Mouse (Mus musculus) cerebral cortex, adult 2 months (tissue): ENCODE data around the gene Strip1.

Source experiments
- WGBS: fragments of 180-500 bp; shearing (Covaris S2); methylation state at CpG from one replicate; pipeline ENCODE4 v1.1.7; 2018; 5-methylcytosine and 5-hydroxymethylcytosine counted together

Gene Strip1

DNA sequence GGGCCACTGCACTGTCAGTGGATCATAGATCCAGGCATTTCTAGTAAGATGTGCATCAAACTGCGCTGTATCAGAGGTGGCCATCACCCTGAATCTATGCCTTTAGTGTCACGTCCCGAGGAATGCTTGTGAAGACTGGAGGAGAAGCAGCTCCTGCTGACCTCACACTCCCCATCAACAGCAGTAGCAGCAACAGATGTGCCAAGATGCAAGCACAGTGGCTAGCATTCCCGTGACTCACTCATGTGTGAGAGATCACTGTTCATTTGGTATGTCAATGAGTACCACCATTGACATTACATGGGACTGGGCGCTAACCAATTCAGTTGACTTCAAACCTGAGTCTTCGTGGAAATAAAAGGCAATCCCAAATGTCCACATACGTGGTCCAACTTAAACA is 3.9 kb downstream of the Strip1 start:
- 80% methylated on average over 7 of the region's 7 CpGs for WGBS

DNA sequence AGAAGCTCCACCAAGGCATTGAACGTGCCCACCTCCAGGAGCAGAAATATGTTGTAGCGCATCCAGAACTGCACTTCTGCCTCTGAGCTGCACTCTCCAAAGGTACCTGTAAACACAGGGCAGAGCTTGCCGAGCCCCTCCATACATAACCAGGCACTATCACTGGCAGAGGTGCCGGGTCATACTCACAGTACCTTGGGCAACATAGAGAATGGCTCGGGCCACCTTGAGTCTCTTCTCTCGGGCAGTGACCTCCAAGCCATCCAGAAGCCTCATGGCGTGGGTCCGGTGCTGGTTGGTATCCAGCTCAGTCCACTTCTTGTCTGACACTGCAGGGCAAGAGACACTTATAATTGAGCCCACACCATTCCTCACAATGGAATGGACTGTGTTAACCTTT is 4.7 kb downstream of the Strip1 start:
- 92% methylated on average over 8 of the region's 8 CpGs for WGBS

DNA sequence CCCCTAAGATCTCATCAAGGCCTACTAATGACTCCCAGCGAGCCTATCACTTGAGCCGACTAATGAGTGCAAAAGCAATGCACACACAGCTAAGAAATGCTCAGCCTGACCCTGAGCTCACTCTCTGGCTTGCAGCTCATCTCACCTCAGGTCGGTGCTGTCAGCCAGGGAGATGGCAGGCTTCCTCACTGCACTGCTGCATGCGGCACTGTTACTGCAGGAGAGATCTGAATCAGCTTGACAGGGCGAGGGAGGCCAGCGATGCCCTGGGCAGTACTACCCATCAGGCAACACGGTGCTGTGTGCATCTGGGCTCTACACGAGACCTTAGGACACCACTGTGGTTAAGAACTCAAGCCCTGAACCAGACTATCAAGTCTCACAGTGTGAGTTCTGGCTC is 6.0 kb downstream of the Strip1 start:
- WGBS, result 93% methylated on average over 8 of the region's 8 CpGs

DNA sequence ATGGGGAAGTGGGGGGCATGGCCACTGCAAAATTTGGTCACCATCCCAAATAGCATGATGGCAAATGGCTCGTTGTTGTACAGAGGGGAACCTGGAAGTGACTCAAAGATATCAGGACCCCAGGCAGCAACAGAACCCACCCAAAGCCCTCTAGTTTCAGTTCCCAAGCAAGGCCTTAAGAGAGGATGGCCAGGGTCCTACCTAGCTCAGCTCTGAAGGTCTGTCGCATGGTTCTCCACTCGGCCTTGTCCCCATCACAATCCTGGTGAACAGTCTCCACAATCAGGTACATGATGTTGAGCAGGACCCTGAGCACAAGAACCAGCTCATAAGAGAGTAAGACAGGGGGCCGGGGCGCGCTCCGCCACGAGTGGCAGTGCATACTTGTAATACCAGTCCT is 7.1 kb downstream of the Strip1 start:
- 96% methylated on average over 8 of the region's 8 CpGs for WGBS

DNA sequence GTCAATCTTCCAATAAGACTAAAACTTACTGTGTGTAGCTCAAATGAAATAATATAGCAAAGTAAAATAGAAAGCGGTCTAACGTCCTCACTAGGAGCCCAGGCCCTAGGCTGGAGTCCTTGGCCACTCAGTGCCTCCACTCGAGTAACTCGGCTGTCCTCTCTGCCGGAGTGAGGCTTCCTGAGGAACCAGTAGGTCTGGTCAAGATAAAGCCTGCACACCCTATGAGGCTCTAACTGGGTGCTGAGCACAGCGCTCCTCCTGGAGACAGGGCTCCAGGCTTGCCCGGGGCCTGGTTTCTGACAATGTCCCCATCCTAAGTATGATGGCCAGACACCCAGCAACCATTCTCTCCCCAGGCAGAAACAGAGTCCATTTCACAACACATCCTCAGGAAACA is 9.0 kb downstream of the Strip1 start:
- 94% methylated on average over 7 of the region's 7 CpGs for WGBS

DNA sequence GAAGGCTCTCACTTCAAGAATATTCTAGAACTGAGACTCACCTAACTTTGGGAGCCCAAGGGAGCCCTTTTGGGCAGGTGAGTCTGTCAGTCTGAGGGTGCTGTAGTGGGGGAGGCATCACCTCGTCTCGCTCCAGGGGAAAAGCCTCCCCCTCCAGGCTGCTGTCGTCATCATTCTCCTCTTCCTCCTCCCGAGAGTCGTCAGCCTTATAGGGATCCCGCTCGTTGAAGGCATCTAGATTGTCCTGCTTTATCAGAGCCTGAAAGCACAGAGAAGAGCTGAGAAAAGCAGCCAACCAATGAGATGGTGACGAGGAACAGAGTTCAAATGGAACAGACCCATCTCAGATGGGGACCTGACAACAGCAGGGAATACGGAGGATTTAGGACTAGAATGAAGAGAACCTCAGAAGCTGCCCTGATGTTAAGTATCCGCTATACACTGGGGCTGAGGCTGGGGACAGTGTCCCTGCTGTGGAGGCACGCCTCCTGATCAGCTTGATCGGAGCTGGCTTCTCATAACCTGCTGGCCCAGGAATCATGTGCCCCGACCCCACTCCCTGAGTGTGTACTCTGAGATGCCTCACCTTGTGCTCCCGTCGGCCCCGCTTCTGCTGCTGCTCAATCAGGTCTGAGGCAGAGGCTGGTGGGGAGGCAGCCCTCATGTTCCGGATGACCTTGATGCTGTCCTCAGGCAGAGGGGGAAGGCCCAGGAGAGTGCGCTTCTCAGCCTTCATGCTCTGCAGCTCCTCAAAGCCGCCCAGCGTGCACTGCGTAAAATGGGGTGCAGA is 10.0 kb downstream of the Strip1 start:
- WGBS, result 93% methylated on average over 21 of the region's 21 CpGs

DNA sequence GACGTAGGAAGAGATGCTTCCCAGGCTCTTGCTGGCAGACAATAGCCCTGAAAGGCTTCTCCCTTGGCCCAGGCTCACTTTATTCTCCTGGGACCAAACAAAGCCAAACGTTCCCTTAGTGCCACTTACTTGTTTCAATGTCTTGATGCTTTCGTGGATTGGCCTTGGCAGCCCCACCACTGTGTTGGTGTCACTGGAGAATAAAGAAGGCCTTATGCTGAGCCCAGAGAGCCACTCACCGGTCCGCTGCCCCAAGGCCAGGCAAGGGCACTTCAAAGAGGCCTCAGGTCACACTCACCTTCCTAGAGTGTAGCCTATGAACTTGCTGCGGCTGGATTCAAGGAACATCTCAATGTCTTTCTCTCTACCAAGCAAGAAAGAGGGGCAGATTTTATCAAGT is 11.6 kb downstream of the Strip1 start:
- WGBS, result 74% methylated on average over 6 of the region's 6 CpGs

DNA sequence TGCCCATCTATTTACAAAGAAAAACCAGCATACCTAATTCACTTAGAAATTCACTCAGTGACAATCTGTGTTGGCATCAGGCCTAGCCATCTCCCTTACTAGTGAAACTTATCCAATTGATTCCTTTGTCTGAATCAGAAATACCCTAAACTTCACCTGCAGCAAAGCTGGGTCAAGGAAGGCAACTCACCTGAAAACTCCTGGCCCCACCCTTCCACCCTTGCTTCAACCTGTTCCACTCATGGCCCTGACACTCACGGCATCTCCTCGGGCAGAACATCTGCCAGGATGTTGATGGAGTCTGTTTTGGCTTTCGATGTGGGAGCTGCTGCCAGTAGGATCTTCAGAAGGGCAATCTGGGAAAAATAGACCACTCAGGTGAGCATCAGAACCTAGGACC is 13.7 kb downstream of the Strip1 start:
- WGBS, result 85% methylated on average over 3 of the region's 3 CpGs

DNA sequence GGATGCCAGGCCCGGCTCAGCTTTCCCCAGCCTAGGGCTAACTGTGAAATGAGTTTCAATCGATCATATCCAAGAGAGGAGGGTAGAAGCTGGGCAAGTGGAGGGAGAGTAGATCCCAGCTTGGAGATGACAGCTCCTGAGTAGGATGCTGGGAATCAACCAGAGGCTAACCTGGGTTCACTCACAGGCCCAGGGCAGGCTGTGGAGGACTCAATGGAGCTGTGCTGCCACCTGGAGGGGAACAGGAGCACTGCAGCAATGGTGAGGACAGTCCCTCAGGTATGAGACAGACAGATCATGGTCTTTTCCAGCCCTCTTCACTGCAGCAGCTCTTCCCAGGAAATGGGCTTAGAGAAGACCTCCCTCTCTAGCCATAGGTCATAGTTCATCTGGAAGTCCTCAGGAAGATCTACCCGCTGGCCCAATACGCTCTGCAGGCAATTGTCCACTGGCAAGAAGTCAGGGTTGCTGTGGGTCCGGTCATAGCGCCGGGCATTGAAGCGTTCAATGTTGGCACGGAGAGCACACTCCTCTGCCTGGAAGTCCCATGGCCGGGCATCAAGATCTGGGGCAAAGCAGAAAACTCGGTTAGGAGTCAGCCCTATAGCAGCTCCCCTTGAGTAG is 18.5 kb downstream of the Strip1 start:
- 79% methylated on average over 11 of the region's 11 CpGs for WGBS

DNA sequence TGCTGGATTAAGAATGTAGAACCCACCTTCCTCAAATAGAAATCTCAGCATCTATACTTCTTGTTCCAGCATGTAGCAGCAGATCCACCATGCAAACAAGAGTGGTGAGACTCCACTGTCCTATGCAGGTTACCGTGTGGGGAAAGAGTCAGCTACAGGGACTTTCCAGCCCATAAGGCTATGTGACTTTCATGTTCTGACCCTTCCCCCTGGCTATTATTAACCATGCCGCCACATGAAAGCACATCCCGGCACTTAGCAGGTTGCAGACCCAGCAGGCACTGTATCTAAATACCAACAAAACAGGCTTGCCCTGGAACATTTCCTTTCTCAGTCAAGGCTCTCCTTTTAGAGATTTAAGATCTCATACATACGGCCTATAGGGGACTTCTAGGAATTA is 20.1 kb downstream of the Strip1 start:
- WGBS, result 78% methylated on average over 4 of the region's 4 CpGs

DNA sequence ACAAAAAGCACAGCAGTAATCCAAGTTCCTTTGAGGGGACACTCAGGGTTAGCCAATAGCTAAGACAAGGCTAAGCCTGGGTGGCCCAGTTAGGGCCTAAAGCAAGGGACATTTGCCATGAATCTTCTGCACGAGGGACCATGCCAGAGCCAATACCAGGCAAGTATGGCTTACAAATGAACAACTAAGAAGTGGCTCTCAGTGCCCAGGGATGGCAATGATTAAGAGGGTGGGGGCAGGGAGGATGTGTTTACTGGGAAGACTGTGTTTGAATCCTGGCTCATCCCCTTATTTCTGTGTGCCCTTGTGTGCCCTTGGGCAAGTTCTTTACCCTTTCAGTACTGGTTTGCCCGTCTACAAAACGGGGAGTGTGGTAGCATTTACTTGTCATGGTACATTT is 22.1 kb downstream of the Strip1 start:
- 62% methylated on average over 3 of the region's 3 CpGs for WGBS

DNA sequence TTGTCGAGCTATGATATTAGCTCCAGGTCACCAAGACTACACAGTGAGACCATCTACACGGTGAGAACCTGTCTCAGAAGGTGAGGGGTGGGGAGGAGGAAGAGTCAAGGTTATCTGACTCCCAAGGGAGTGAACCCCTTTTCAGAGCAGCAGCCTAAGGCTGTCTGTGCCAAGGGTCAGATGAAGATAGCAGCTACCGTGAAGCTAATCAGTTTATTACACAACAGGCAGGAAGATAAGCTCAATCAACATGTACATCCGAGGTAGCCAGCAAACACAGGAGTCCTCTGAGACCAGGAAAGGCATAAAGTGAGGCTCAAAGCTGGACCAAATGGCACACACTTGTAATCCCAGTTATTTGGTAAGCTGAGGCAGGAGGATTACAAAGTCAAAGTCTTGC is 22.7 kb downstream of the Strip1 start:
- 87% methylated on average over 4 of the region's 4 CpGs for WGBS

DNA sequence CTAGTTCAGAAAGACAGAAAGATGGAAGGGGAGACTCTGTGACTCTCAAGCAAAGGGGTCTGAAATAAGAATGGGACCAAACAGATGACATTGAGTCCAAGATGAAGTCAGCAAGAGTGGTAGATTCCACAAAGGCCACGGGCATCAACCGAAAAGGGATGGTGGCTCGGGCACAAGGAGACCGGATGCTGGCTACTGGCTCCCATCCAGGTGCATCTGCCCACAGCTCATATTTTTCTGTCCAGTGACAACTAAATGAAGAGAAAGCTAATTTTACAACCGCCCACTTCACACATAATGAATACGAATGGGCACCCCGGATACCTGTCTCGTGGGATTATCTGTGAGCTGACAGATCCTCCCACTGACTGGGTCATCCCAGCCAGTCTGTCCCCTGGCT is 24.3 kb downstream of the Strip1 start:
- WGBS, result 76% methylated on average over 8 of the region's 8 CpGs

DNA sequence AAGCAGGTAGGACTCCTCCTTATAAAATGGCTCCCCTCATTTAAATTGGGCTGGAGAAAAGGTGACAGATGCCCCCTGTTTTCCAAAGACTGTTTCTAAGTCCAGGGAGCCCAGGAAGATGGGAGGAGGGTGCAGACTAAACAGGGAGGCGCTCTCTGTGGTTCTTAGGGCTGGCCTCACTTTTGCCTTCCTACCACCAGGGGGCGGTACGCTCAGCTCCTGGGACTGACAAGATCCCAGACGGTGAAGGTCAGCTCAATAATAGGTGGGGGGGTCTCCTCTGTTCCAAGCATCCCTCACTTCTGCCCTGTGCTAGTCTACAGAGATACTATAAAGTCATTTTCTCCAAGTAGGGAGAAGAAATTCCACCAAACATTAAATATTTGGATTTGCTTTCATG is 26.2 kb downstream of the Strip1 start:
- WGBS, result 18% methylated on average over 4 of the region's 4 CpGs

DNA sequence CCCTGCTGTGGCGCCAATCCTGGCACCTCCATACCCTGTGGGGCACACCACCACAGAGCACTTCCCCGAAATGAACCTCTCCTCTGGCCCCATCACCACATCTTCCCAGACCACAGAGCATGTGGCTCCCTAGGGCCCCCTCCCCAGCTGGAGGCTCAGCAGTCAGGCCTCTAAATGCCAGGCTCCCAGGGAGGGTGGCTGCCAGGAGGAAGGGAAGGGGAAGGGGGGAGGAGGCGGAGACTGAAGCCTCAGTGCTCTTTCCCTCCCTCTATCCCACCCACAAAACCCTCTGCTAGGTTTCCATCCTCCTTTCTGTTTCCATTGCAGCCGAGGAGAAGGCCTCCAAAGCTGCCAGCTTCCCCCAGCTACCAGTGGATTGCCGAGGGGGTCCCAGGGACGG is 31.4 kb downstream of the Strip1 start:
- WGBS, result 73% methylated on average over 6 of the region's 6 CpGs

DNA sequence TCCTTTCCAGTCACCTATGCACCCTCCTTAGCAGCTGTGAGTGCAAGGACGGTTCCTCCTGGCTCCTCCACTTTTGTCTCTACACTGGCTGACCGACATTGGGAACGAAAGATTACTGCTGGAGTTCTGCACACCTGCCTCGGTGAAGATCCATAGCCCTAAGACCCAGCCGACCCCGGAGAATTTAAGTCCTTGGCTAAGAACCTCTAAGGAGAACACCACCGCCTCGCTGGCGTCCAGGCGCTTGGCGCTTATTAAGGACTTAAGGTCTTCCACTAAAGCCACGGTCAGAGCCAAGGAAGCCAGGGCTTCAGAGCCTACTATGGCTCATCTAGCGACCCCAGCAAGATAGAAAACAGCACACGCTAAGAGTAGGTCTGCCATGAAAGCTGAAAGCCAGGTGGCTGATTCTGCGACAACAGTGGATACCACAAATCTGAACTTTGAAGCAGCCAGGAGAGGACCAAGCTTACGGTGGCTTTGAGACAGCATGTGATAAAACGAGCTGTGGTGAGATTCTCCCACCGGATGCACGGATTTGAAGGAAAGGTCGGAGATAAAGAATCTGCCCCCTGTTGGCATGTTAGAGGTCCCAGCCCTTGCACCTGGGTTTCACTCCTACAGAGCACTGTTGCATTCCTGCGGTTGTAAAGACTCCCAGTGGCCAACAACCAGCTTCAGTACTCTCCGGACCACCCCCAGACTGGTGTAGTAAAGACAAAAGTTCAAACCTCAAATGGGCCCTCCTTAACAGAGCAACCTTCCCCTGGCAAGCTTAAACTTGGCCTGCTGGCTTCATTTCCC is 33.7 kb downstream of the Strip1 start:
- 39% methylated on average over 22 of the region's 22 CpGs for WGBS

DNA sequence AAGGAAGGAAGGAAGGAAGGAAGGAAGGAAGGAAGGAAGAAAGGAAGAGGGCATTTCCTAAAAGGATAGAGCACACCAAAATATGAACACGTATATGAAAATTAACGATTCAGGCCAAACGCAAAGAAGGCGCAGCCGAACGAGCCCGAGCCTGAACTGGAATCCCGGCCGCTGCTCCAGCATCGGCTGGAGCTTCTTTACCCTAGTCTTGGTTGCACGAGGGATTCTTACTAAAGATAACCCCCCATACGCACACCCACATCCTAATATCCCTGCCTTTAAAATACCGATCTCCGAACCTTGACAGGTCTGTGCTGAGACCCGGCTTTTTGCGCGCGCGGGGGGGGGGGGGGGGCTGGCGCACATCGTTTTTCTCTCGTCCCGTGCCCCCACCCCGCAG is 34.4 kb downstream of the Strip1 start:
- 7% methylated on average over 24 of the region's 24 CpGs for WGBS

DNA sequence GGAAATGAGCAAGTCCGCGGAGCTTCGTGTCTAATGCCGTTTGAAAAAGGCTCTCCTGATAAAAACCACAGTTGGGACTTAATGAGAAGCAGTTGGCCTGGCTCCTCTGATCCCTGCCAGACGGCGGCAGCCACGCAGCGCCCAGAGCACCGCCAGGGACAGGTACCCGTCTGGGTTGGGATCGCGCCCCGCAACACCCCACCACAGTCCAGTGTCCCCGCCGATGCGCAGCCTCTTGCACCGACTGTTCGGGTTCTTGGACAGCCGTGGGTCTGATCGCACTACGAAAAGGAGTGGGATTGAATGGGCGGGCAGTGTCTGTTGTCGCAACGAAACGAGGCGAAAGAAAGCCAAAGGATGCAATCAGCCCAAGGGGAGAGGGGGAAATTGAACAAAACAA is 34.9 kb downstream of the Strip1 start:
- 2% methylated on average over 26 of the region's 26 CpGs for WGBS

DNA sequence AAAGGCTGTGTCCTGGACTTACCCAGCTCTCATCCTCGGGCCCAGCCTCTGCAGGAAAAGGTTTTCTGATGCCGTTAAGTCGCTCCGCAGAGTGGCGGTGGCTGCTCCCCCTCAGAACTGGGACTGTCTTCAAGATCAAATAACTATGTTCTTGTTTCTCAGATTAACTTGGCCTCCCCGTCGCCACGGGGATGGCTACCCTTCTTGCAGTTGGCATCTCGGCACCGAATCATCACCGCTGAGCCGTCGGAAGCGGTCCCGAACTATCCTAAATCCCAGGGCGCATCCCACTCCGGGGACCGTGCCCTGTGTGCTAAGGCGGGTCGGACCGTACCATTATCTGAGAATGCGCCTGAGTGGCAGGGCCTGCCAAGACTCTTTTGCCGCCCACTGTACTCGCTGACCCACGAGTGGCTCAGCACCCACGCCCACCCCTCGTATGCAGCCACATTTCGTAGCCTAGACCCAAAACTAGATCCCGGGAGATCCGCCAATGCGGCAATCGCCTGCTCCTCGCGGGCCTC is 35.5 kb downstream of the Strip1 start:
- 4% methylated on average over 34 of the region's 34 CpGs for WGBS

DNA sequence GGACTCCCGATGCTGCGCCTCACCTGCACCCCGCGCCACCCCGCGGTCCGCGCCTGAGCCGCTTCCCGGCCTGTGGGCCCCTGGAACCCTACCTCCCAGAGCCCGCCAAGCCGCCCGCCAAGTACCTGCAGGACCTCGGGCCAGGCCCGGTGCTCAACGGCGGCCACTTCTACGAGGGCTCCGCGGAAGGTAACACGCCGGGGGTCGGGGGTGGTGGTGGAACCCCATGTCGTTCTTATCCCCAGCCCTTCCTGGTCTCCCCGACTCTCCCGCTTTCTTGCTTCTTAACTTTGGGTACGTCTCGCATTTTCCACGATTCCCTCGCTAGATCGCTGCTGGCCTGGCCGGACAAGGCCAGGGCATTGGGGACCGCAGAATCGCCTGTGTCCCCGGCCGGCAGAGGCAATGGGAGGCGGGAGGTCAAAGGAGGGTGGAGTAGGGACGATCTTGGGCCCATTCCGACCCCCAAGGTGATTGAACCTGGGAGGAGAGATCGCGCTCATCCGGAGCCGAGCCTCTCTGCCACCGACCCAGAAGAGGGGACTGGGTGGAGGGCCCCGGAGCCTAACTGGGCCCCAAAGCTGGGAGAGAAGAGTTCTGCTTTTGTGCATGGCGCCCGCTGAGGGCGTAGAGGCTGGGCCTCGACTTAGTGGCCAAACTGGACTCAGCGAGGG is 36.1 kb downstream of the Strip1 start:
- WGBS, result 4% methylated on average over 50 of the region's 50 CpGs

DNA sequence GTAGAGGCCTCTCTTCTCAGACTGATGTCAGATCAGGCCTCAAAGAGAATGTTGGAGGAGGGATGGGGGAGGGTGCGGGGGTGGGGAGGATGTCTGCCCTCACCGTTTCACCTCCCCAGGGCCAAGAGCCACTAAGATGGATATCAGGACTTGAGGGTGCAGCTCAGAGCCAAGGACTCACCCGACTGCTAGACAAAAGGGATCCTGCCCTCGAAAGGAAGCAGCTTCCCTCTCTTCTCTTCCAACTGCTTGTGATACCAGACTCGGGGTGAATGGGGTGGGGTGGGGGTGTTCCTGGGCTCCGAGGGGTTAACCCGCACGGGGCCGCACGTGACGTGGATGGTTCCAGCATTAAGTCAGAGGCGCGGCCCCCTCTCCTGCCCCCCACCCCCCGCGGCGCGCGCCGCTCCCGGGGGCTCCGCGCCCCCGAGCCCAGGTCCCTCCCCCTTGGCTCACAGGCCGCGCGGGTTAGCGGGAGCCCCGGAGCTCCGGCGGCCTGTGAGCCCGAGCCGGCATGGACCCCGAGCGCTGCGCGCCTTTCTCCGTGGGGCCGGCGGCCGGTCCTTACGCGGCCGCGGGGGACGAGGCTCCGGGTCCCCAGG is 36.7 kb downstream of the Strip1 start, which contains the start of gene Alx3:
TSS of gene Alx3 (plus strand) at position 370 of the 602 bp plus-strand sequence.
- WGBS, result 5% methylated on average over 46 of the region's 46 CpGs

DNA sequence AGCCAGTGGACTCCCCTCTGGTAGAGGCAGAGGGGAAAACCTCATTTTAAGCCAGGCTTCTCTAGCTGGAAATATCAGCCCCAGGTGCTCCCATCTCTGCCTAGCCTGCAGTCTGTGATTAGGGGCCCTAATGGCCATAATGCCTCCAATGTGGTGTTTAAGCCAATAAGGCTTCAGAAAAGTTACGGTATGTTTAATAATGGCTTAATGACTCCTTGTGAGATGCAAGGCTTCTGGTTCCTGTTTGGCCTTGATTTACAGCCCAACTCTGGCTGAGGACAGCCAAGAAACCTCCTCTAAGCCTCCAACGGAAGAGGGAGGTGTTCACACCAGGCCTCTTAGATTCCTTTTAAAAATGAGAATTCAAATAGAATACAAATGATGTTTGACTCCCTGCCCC is 37.9 kb downstream of the Strip1 start:
- 87% methylated on average over 2 of the region's 2 CpGs for WGBS
